14 mouse cellular contexts compared by ENCODE assay signal in genomic region chr16:50462226-50462870, GRCm38 (mm10). TPM values are rescaled to one million over a fixed set of nuclear protein-coding genes. Genes with fewer than 3 reads are reported as not detected.
DNase-seq lines count a peak whose midpoint lies in the region; ATAC-seq and TF ChIP-seq lines count a peak whose summit lies in the region.
"Had no signal": no experiment of that assay in that cellular context is flagged by ENCODE, and none has a peak within 500 bp of the region (broad histone marks: within the 10 kb centered on the region; RNA-seq: fewer than 3 reads in every experiment).

No protein-coding gene starts in this region.

- H3K4me2 ChIP-seq in hindbrain, embryonic 16.5 days (ENCODE audit: low read length): 0 out of 2 replicates have a peak overlapping the region, but pooled peaks have one; percentile 10
- H3K4me2 ChIP-seq in hindbrain, embryonic 12.5 days (replicated peaks): no peak overlapping the region
- peak overlapping the region; percentile 11; the same call in 1 of the 2 replicates for H3K4me2 ChIP-seq in intestine, embryonic 14.5 days (ENCODE audit: low read length)
- H3K4me2 ChIP-seq: limb, embryonic 13.5 days had no signal

- no peaks in the 10 kb centered on the region for H3K9me3 ChIP-seq in hindbrain, embryonic 16.5 days (ENCODE audit: control insufficient read depth, low read length)
- H3K9me3 ChIP-seq in hindbrain, embryonic 12.5 days (replicated peaks): no peaks in the 10 kb centered on the region
- H3K9me3 ChIP-seq in ES-Bruce4 (replicated peaks; ENCODE audit: control insufficient read depth, insufficient read depth, low read length, poor library complexity, severe bottlenecking): no peaks in the 10 kb centered on the region
- H3K9me3 ChIP-seq in intestine, embryonic 14.5 days (ENCODE audit: control insufficient read depth, low read length): no peaks in the 10 kb centered on the region
- H3K9me3 ChIP-seq: limb, embryonic 13.5 days; midbrain, embryonic 10.5 days had no signal

- ATAC-seq in hindbrain, embryonic 16.5 days: no peak
- no peak for ATAC-seq in hindbrain, embryonic 12.5 days (ENCODE audit: low FRiP score)
- peak; percentile 71; the same call in 1 of the 2 replicates for ATAC-seq in intestine, embryonic 14.5 days (replicated peaks; ENCODE audit: low FRiP score, low TSS enrichment, low read depth)

- no peak for TF ChIP-seq EP300 in ES-Bruce4 (IDR thresholded peaks at IDR 0.05; ENCODE audit: insufficient read depth, low read depth, low read length)

- peak; percentile 24 for DNase-seq in adrenal gland, adult 2 months
- no peak for DNase-seq in adrenal gland, postnatal 25 days
- no peak for DNase-seq in intestine, embryonic 14.5 days (ENCODE audit: low spot score)
- no peak for DNase-seq in layer of hippocampus, adult 18-20 months (ENCODE audit: low spot score in 2 of 2)
- DNase-seq in layer of hippocampus, postnatal 25 days (ENCODE audit: extremely low spot score in 1 of 2, low spot score in 1 of 2): no peak
- DNase-seq: cerebellum, adult 18-20 months; gastrocnemius, postnatal 14 days; kidney, postnatal 36 days had no signal

- H3K27ac ChIP-seq in hindbrain, embryonic 16.5 days (ENCODE audit: low read depth, low read length): no peak overlapping the region
- no peak overlapping the region for H3K27ac ChIP-seq in hindbrain, embryonic 12.5 days
- peak overlapping the region; percentile 88 for H3K27ac ChIP-seq in ES-Bruce4 (ENCODE audit: insufficient read depth, low read length)
- H3K27ac ChIP-seq in intestine, embryonic 14.5 days (ENCODE audit: low read depth): no peak overlapping the region
- H3K27ac ChIP-seq: limb, embryonic 13.5 days; midbrain, embryonic 10.5 days had no signal

- TF ChIP-seq POLR2A in ES-Bruce4 (IDR thresholded peaks at IDR 0.05; ENCODE audit: insufficient read depth, low read length): no peak

- H3K36me3 ChIP-seq in hindbrain, embryonic 16.5 days (ENCODE audit: control insufficient read depth, insufficient read depth, low read length): no peaks in the 10 kb centered on the region
- H3K36me3 ChIP-seq in hindbrain, embryonic 12.5 days: no peaks in the 10 kb centered on the region
- H3K36me3 ChIP-seq in ES-Bruce4 (ENCODE audit: control insufficient read depth, insufficient read depth, low read length, poor library complexity, severe bottlenecking): no peaks in the 10 kb centered on the region
- no peaks in the 10 kb centered on the region for H3K36me3 ChIP-seq in intestine, embryonic 14.5 days (ENCODE audit: control insufficient read depth, insufficient read depth, low read length)
- H3K36me3 ChIP-seq: limb, embryonic 13.5 days; midbrain, embryonic 10.5 days had no signal

- no peaks in the 10 kb centered on the region for H3K4me1 ChIP-seq in hindbrain, embryonic 16.5 days (ENCODE audit: control insufficient read depth, insufficient read depth, low read depth, low read length)
- H3K4me1 ChIP-seq in hindbrain, embryonic 12.5 days: no peaks in the 10 kb centered on the region
- no peaks in the 10 kb centered on the region for H3K4me1 ChIP-seq in ES-Bruce4 (ENCODE audit: control insufficient read depth, insufficient read depth, low read length)
- no peaks in the 10 kb centered on the region for H3K4me1 ChIP-seq in intestine, embryonic 14.5 days (replicated peaks; ENCODE audit: control insufficient read depth, insufficient read depth, low read length)
- H3K4me1 ChIP-seq: limb, embryonic 13.5 days had no signal

- TF ChIP-seq CTCF in ES-Bruce4 (IDR thresholded peaks at IDR 0.05; ENCODE audit: low read depth, low read length): no peak

- H3K27me3 ChIP-seq in hindbrain, embryonic 16.5 days (replicated peaks; ENCODE audit: control insufficient read depth, insufficient read depth, low read length): no peaks in the 10 kb centered on the region
- H3K27me3 ChIP-seq in hindbrain, embryonic 12.5 days: no peaks in the 10 kb centered on the region
- H3K27me3 ChIP-seq in ES-Bruce4 (ENCODE audit: control insufficient read depth, insufficient read depth, low read length, poor library complexity, severe bottlenecking): no peaks in the 10 kb centered on the region
- no peaks in the 10 kb centered on the region for H3K27me3 ChIP-seq in intestine, embryonic 14.5 days (replicated peaks; ENCODE audit: control insufficient read depth, insufficient read depth, low read length)
- H3K27me3 ChIP-seq: limb, embryonic 13.5 days had no signal

- WGBS in hindbrain, embryonic 16.5 days: 31% methylated on average over 10 of the region's 10 CpGs
- 28% methylated on average over 10 of the region's 10 CpGs for WGBS in hindbrain, embryonic 12.5 days
- WGBS in intestine, embryonic 14.5 days: 28% methylated on average over 10 of the region's 10 CpGs

- H3K4me3 ChIP-seq in hindbrain, embryonic 16.5 days (ENCODE audit: low read length): no peak overlapping the region
- H3K4me3 ChIP-seq in hindbrain, embryonic 12.5 days: no peak overlapping the region
- H3K4me3 ChIP-seq in ES-Bruce4 (ENCODE audit: low read depth, low read length): no peak overlapping the region
- no peak overlapping the region for H3K4me3 ChIP-seq in intestine, embryonic 14.5 days (ENCODE audit: low read depth, low read length)
- H3K4me3 ChIP-seq: erythroblast, embryonic 14.5 days; limb, embryonic 13.5 days; midbrain, embryonic 10.5 days had no signal

- no peak overlapping the region for H3K9ac ChIP-seq in hindbrain, embryonic 16.5 days (ENCODE audit: low read depth, low read length)
- no peak overlapping the region for H3K9ac ChIP-seq in hindbrain, embryonic 12.5 days
- peak overlapping the region; percentile 33 for H3K9ac ChIP-seq in ES-Bruce4 (ENCODE audit: low read depth, poor library complexity, severe bottlenecking)
- no peak overlapping the region for H3K9ac ChIP-seq in intestine, embryonic 14.5 days (ENCODE audit: low read length)
- H3K9ac ChIP-seq: limb, embryonic 13.5 days had no signal

RNA-seq across cellular contexts. Expression of gene Bbx, which starts 30.2 kb away (rescaled TPM):
- 10 to 100 TPM; 33.1 to 34.3 TPM for total RNA-seq in adrenal gland, adult 2 months (2021)
- polyA plus RNA-seq in adrenal gland, adult 2 months (2012; rRNA removed): 5.8 and 8.4 TPM in 2 replicates
- 35.0 and 46.2 TPM in 2 replicates for total RNA-seq in adrenal gland, postnatal 25 days (2021)
- polyA plus RNA-seq in hindbrain, embryonic 16.5 days (2015; fragmentation: Nextera tagmentation; extraction: Ambion mirVana): 20.2 and 20.3 TPM in 2 replicates
- 38.1 and 41.0 TPM in 2 replicates for polyA plus RNA-seq in hindbrain, embryonic 12.5 days (2016; fragmentation: Nextera tagmentation; extraction: Ambion mirVana)
- polyA plus RNA-seq in ES-Bruce4 (2011; ENCODE audit: insufficient read depth, insufficient read length, low read depth, missing spikeins): 107 and 116 TPM in 2 replicates
- 34.0 and 38.2 TPM in 2 replicates for polyA plus RNA-seq in intestine, embryonic 14.5 days (2014; fragmentation: Nextera tagmentation; extraction: Ambion mirVana)
- total RNA-seq in layer of hippocampus, adult 18-20 months (2021): 10 to 100 TPM; 28.0 to 30.0 TPM
- 10 to 100 TPM; 20.9 to 21.3 TPM for total RNA-seq in layer of hippocampus, postnatal 25 days (2021)
